Mouse (Mus musculus) limb, embryonic 14.5 days (tissue): ENCODE measurements around the gene Gga3. TPM values are rescaled to one million over a fixed set of nuclear protein-coding genes. Genes with fewer than 3 reads are reported as not detected.
"Not testable (repeated sequence)": the region's sequence is repeated elsewhere in the genome, so short reads cannot be mapped to it uniquely, and the experiment has no call there.

ENCODE experiments used
- ATAC-seq: fragments of 200-750 bp; cut with Nextera tagmentation; 2 replicates; pipeline ENCODE4 v1.8.0; 2017; ENCODE audit warnings: low read depth, moderate number of reproducible peaks, moderate TSS enrichment; ENCODE audit not compliant: low FRiP score
- DNase-seq: peaks from one replicate; pipeline ENCODE4 v3.0.0-alpha.2; 2015; ENCODE audit warnings: low spot score
- H3K27ac ChIP-seq: fragments of 300-500 bp; sonication (generic); replicated peaks from 2 replicates; pipeline ENCODE4 v1.5.1; 2014; ENCODE audit warnings: low read depth, mild to moderate bottlenecking, low read length, moderate library complexity, mixed read lengths
- H3K27me3 ChIP-seq: fragments of 300-500 bp; sonication (generic); 2 replicates; pipeline ENCODE4 v1.6.1; 2014; ENCODE audit warnings: low read length, mixed read lengths; ENCODE audit not compliant: control insufficient read depth, insufficient read depth
- H3K36me3 ChIP-seq: fragments of 300-500 bp; sonication (generic); 2 replicates; pipeline ENCODE4 v1.6.1; 2014; ENCODE audit warnings: mild to moderate bottlenecking, low read length, moderate library complexity, mixed read lengths; ENCODE audit not compliant: control insufficient read depth, insufficient read depth
- H3K4me1 ChIP-seq: fragments of 300-500 bp; sonication (generic); 2 replicates; pipeline ENCODE4 v1.6.1; 2014; ENCODE audit warnings: antibody characterized with exemption, low read length, mixed read lengths; ENCODE audit not compliant: control insufficient read depth, insufficient read depth
- H3K4me2 ChIP-seq: fragments of 300-500 bp; sonication (generic); replicated peaks from 2 replicates; pipeline ENCODE4 v1.6.1; 2014; ENCODE audit warnings: low read depth, mild to moderate bottlenecking, low read length, moderate library complexity; ENCODE audit not compliant: severe bottlenecking
- H3K4me3 ChIP-seq: fragments of 300-500 bp; sonication (generic); replicated peaks from 2 replicates; pipeline ENCODE4 v1.5.1; 2014; ENCODE audit warnings: low read length
- H3K9ac ChIP-seq: fragments of 300-500 bp; sonication (generic); 2 replicates; pipeline ENCODE4 v1.6.1; 2014; ENCODE audit warnings: mild to moderate bottlenecking, low read depth, low read length, moderate library complexity; ENCODE audit not compliant: severe bottlenecking
- H3K9me3 ChIP-seq: fragments of 300-500 bp; sonication (generic); 2 replicates; pipeline ENCODE4 v1.6.1; 2016; ENCODE audit warnings: low read length; ENCODE audit not compliant: control insufficient read depth
- POLR2A ChIP-seq: fragments of 200-500 bp; IDR thresholded peaks from 2 replicates; pipeline ENCODE4 v1.8.0; 2012; ENCODE audit warnings: inconsistent platforms, mild to moderate bottlenecking, moderate library complexity, borderline replicate concordance; ENCODE audit not compliant: insufficient read depth, insufficient read length; ENCODE audit errors: extremely low read depth
- WGBS: fragments of 180-500 bp; shearing (Covaris S2); extraction: QIAGEN DNeasy Blood & Tissue Kit; methylation state at CpG from one replicate; pipeline ENCODE4 v1.1.7; 2014; 5-methylcytosine and 5-hydroxymethylcytosine counted together
- polyA plus RNA-seq, 2 experiments: library from polyadenylated mRNA; depleted of rRNA in 1 of 2; stranded (reverse) in 1 of 2; unstranded in 1 of 2; fragments of >200 nt; fragmentation: Nextera tagmentation in 1 of 2; extraction: Ambion mirVana in 1 of 2; gene quantifications; 2 replicates each; pipeline versions ENCODE4 v1.2.1 to v1.2.3; 2012 to 2014

Gga3 gene
- polyA plus RNA-seq, 2 experiments = 17.7 to 39.5 TPM

GRCm38 (mm10) chr11:115646439-115646838, 42.6 kb upstream of the Gga3 start:
- Histone ChIP-seq H3K4me1 (no peaks in the 10 kb centered on the region), H3K27me3 (no peaks in the 10 kb centered on the region), H3K9me3 (no peaks in the 10 kb centered on the region), H3K9ac (no peak overlapping the region), H3K4me3 (no peak overlapping the region), H3K36me3 (peaks cover 23% of the 10 kb centered on the region), H3K4me2 (no peak overlapping the region), H3K27ac (no peak overlapping the region)
- 92% methylated on average over 9 of the region's 9 CpGs for WGBS
- no peak for ATAC-seq
- no peak for TF ChIP-seq POLR2A
- no peak for DNase-seq

- not testable (repeated sequence) for H3K9ac ChIP-seq, H3K4me1 ChIP-seq, H3K4me2 ChIP-seq, ATAC-seq, H3K9me3 ChIP-seq, DNase-seq, H3K4me3 ChIP-seq, H3K27me3 ChIP-seq, H3K27ac ChIP-seq
- WGBS = 78% methylated on average over 14 of the region's 14 CpGs
- peaks cover 21% of the 10 kb centered on the region for H3K36me3 ChIP-seq
Measured at GRCm38 (mm10) chr11:115645498-115645897, 41.6 kb upstream of the Gga3 start.

- no peak overlapping the region for H3K4me2 ChIP-seq
- no peaks in the 10 kb centered on the region for H3K27me3 ChIP-seq
- no peak overlapping the region for H3K4me3 ChIP-seq
- ATAC-seq (no peak), DNase-seq (no peak)
- 92% methylated on average over 13 of the region's 13 CpGs for WGBS
- no peaks in the 10 kb centered on the region for H3K9me3 ChIP-seq
- H3K36me3 ChIP-seq = peaks cover 21% of the 10 kb centered on the region
- no peak overlapping the region for H3K27ac ChIP-seq
- TF ChIP-seq POLR2A = no peak
- H3K9ac ChIP-seq = no peak overlapping the region
- no peaks in the 10 kb centered on the region for H3K4me1 ChIP-seq
Measured at GRCm38 (mm10) chr11:115644308-115644707, 40.5 kb upstream of the Gga3 start.

- H3K9me3 ChIP-seq = no peaks in the 10 kb centered on the region
- H3K4me3 ChIP-seq = no peak overlapping the region
- DNase-seq (no peak), ATAC-seq (no peak)
- no peaks in the 10 kb centered on the region for H3K27me3 ChIP-seq
- no peak for TF ChIP-seq POLR2A
- no peak overlapping the region for H3K4me2 ChIP-seq
- 72% methylated on average over 10 of the region's 10 CpGs for WGBS
- H3K9ac ChIP-seq = no peak overlapping the region
- H3K36me3 ChIP-seq = peaks cover 21% of the 10 kb centered on the region
- H3K4me1 ChIP-seq = no peaks in the 10 kb centered on the region
- H3K27ac ChIP-seq = no peak overlapping the region
Measured at GRCm38 (mm10) chr11:115643265-115643664, 39.4 kb upstream of the Gga3 start.

GRCm38 (mm10) chr11:115642705-115643104, 38.9 kb upstream of the Gga3 start:
- DNase-seq (no peak), ATAC-seq (no peak)
- Histone ChIP-seq H3K9me3 (no peaks in the 10 kb centered on the region), H3K9ac (no peak overlapping the region), H3K27ac (no peak overlapping the region), H3K36me3 (peaks cover 15% of the 10 kb centered on the region), H3K4me1 (no peaks in the 10 kb centered on the region), H3K27me3 (no peaks in the 10 kb centered on the region), H3K4me3 (no peak overlapping the region), H3K4me2 (no peak overlapping the region)
- no peak for TF ChIP-seq POLR2A
- 86% methylated on average over 2 of the region's 2 CpGs for WGBS

- WGBS = 88% methylated on average over 4 of the region's 4 CpGs
- DNase-seq = no peak
- no peaks in the 10 kb centered on the region for H3K27me3 ChIP-seq
Measured at GRCm38 (mm10) chr11:115641664-115642036, 37.8 kb upstream of the Gga3 start.

More at GRCm38 (mm10) chr11:115641664-115642036, 37.8 kb upstream of the Gga3 start:
- H3K4me2 ChIP-seq = no peak overlapping the region
- no peak for TF ChIP-seq POLR2A
- peaks cover 12% of the 10 kb centered on the region for H3K36me3 ChIP-seq
- H3K9ac ChIP-seq = peak overlapping the region; percentile 28; the same call in 1 of the 2 replicates
- no peak for ATAC-seq
- H3K4me3 ChIP-seq = no peak overlapping the region
- H3K27ac ChIP-seq = no peak overlapping the region
- no peaks in the 10 kb centered on the region for H3K9me3 ChIP-seq
- H3K4me1 ChIP-seq = no peaks in the 10 kb centered on the region
